Mouse (Mus musculus) heart, adult 9 months (tissue): ENCODE measurements around the gene Lgmn.

Experiments used
- DNase-seq, 2 experiments: peaks; one replicate each; pipeline ENCODE4 v3.0.0; 2022; ENCODE audit warnings: low spot score in 2 of 2

The Lgmn gene

GRCm38 (mm10) chr12:102391109-102391508 is 48.5 kb downstream of the Lgmn start:
- no peak for DNase-seq

GRCm38 (mm10) chr12:102390042-102390441 is 49.6 kb downstream of the Lgmn start:
- DNase-seq, result no peak

- DNase-seq, result peak; percentile 37 to 79
Observed at GRCm38 (mm10) chr12:102387219-102387917, 52.2 kb downstream of the Lgmn start.

GRCm38 (mm10) chr12:102384819-102385218 is 54.8 kb downstream of the Lgmn start:
- no peak for DNase-seq

- DNase-seq, result no peak
Observed at GRCm38 (mm10) chr12:102383288-102383687, 56.3 kb downstream of the Lgmn start.

- DNase-seq, result no peak
Observed at GRCm38 (mm10) chr12:102382180-102382579, 57.4 kb downstream of the Lgmn start.

- no peak for DNase-seq
Observed at GRCm38 (mm10) chr12:102372322-102372721, 67.3 kb downstream of the Lgmn start.

- DNase-seq, result no peak
Observed at GRCm38 (mm10) chr12:102370931-102371500, 68.6 kb downstream of the Lgmn start.

- DNase-seq, result no peak
Observed at GRCm38 (mm10) chr12:102369488-102370235, 70.0 kb downstream of the Lgmn start.

- no peak for DNase-seq
Observed at GRCm38 (mm10) chr12:102368556-102368955, 71.1 kb downstream of the Lgmn start.

GRCm38 (mm10) chr12:102368066-102368465 is 71.5 kb downstream of the Lgmn start:
- DNase-seq, result no peak

GRCm38 (mm10) chr12:102367075-102367474 is 72.5 kb downstream of the Lgmn start:
- DNase-seq, result no peak

- DNase-seq, result no peak
Observed at GRCm38 (mm10) chr12:102366126-102366816, 73.3 kb downstream of the Lgmn start.

GRCm38 (mm10) chr12:102365016-102365415 is 74.6 kb downstream of the Lgmn start:
- DNase-seq, result no peak

- peak in 1 of 2 experiments; percentile 44 for DNase-seq
Observed at GRCm38 (mm10) chr12:102361189-102362161, 78.1 kb downstream of the Lgmn start.

GRCm38 (mm10) chr12:102359390-102359789 is 80.2 kb downstream of the Lgmn start:
- no peak for DNase-seq

GRCm38 (mm10) chr12:102356781-102357180 is 82.8 kb downstream of the Lgmn start:
- no peak for DNase-seq

- no peak for DNase-seq
Observed at GRCm38 (mm10) chr12:102355784-102356183, 83.8 kb downstream of the Lgmn start.

GRCm38 (mm10) chr12:102354126-102354984 is 85.3 kb downstream of the Lgmn start:
- DNase-seq, result no peak

- no peak for DNase-seq
Observed at GRCm38 (mm10) chr12:102350997-102351396, 88.6 kb downstream of the Lgmn start.
